Mouse (Mus musculus): ENCODE data around the gene Chek2. TPM values are rescaled to one million over a fixed set of nuclear protein-coding genes. Genes with fewer than 3 reads are reported as not detected.

Gene Chek2
- total and polyA plus RNA-seq, 3 experiments = 22.2 to 24.1 TPM; not detected in 1

DNA sequence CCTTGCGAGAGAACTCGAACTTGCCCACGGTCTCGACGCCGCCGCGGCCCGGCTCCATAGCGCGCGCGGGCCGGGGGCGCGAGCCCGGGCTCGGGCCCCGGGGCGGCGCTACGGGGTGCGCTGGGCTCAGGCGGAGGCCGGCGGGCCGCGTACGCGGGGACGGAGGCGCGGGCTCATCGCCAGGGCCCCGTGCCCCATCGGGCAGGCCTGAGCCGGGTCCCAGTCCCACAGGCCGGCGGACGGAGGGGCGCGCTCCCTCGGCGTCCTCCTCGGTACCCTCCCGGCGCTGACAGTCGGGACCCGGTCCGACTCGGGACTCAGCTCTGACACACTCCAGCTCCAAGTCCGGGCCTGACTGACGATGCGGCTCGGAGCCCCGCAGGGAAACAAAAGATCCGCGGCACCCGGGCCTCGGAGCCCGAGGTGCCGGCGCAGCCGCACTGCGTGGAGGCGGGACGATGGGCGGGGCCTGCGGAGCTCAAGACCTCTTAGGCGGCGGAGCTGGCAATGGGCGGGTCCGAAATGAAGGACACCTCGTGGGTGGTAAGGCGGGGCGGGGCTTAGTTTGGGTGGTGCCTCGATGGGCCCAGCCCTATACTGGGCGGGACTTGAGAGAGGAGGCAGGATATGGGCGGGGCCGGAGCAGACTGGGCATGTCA is 30.0 kb upstream of the Chek2 start, which contains the start of gene Ulk1 (continued):
- TF ChIP-seq ZC3H11A (IDR thresholded peaks at IDR 0.05; ENCODE audit: low read depth, low read length) = no peak
- peak; percentile 95 for TF ChIP-seq NRF1 (IDR thresholded peaks at IDR 0.05; ENCODE audit: insufficient read depth, low read depth, low read length, poor library complexity, severe bottlenecking)
- TF ChIP-seq SMC3 (IDR thresholded peaks at IDR 0.05; ENCODE audit: low read depth, low read length) = no peak
- TF ChIP-seq ZMIZ1 (IDR thresholded peaks at IDR 0.05; ENCODE audit: low read depth, low read length) = peak; percentile 94
- no peak for TF ChIP-seq ZKSCAN1 (IDR thresholded peaks at IDR 0.05; ENCODE audit: low read depth, low read length)
- TF ChIP-seq MXI1 (IDR thresholded peaks at IDR 0.05; ENCODE audit: low read depth, low read length) = peak; percentile 45; the same call in 1 of the 2 replicates
- no peak for TF ChIP-seq EP300 (IDR thresholded peaks at IDR 0.05; ENCODE audit: low read depth in 1 of 2, low read length in 2 of 2)
- TF ChIP-seq MAX (IDR thresholded peaks at IDR 0.05; ENCODE audit: low read length) = peak; percentile 24; the same call in 1 of the 2 replicates
- TF ChIP-seq MAZ (IDR thresholded peaks at IDR 0.05; ENCODE audit: low read depth, low read length) = no peak
- TF ChIP-seq GABPA (IDR thresholded peaks at IDR 0.05; ENCODE audit: low read depth, low read length) = no peak
- TF ChIP-seq MYC (IDR thresholded peaks at IDR 0.05; ENCODE audit: low read depth, low read length) = no peak
- no peak for TF ChIP-seq MYB (IDR thresholded peaks at IDR 0.05; ENCODE audit: low read depth, low read length)
- no peak for TF ChIP-seq JUND (IDR thresholded peaks at IDR 0.05; ENCODE audit: low read depth, low read length)
- no peak for TF ChIP-seq GATA1 (IDR thresholded peaks at IDR 0.05; ENCODE audit: low read depth, low read length)
- no peak for TF ChIP-seq ETS1 (IDR thresholded peaks at IDR 0.05; ENCODE audit: low read depth, low read length)
- peak; percentile 97 for TF ChIP-seq NELFE (IDR thresholded peaks at IDR 0.05; ENCODE audit: low read depth, low read length)
- no peak for TF ChIP-seq RAD21 (IDR thresholded peaks at IDR 0.05; ENCODE audit: low read depth, low read length)
- TF ChIP-seq CTCF (IDR thresholded peaks at IDR 0.05 in 2 of 3, conservative IDR thresholded peaks at IDR 0.05 in 1 of 3; ENCODE audit: control insufficient read depth in 1 of 3, insufficient read depth in 1 of 3, low read depth in 2 of 3, low read length in 3 of 3, poor library complexity in 1 of 3, severe bottlenecking in 1 of 3) = no peak
- TF ChIP-seq CHD2 (IDR thresholded peaks at IDR 0.05; ENCODE audit: low read length) = no peak
- no peak for TF ChIP-seq ZNF384 (IDR thresholded peaks at IDR 0.05; ENCODE audit: low read depth, low read length)
- TF ChIP-seq USF1 (IDR thresholded peaks at IDR 0.05; ENCODE audit: low read depth, low read length) = peak; percentile 38; the same call in 1 of the 2 replicates

DNA sequence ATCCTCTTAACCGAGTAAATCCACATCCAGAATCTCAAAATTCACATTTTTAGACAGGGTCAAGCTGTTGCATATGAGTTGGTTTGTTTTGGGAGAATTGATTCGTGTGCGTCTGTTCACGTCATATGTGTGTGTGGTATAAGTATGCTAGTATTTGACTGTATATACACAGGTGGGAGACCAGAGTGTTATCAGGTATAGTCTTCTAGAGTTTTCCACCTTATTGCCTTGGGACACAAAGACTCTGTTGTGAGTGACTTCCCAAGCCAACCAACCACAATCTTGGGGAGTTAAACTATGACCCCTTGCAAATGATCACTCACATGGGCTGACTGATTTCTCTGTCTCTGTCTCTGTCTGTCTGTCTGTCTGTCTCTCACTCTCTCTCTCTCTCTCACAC is 15.4 kb upstream of the Chek2 start:
- no peak overlapping the region for H3K4me3 ChIP-seq (ENCODE audit: control insufficient read depth in 1 of 2, insufficient read depth in 1 of 2, low read depth in 2 of 2, low read length in 2 of 2)
- no peaks in the 10 kb centered on the region for H3K9me3 ChIP-seq (replicated peaks; ENCODE audit: insufficient read depth, low read length)
- H3K4me1 ChIP-seq (ENCODE audit: control insufficient read depth in 1 of 2, insufficient read depth in 2 of 2, low read length in 2 of 2) = no peaks in the 10 kb centered on the region
- no peak for TF ChIP-seq SIN3A (IDR thresholded peaks at IDR 0.05; ENCODE audit: low read length)
- TF ChIP-seq ZMIZ1 (IDR thresholded peaks at IDR 0.05; ENCODE audit: low read depth, low read length) = no peak
- no peak for TF ChIP-seq ETS1 (IDR thresholded peaks at IDR 0.05; ENCODE audit: low read depth, low read length)
- no peak for TF ChIP-seq HCFC1 (IDR thresholded peaks at IDR 0.05; ENCODE audit: low read depth, low read length)
- no peak for TF ChIP-seq ZNF384 (IDR thresholded peaks at IDR 0.05; ENCODE audit: low read depth, low read length)
- TF ChIP-seq MXI1 (IDR thresholded peaks at IDR 0.05; ENCODE audit: low read depth, low read length) = no peak
- TF ChIP-seq RAD21 (IDR thresholded peaks at IDR 0.05; ENCODE audit: low read depth, low read length) = no peak
- TF ChIP-seq NELFE (IDR thresholded peaks at IDR 0.05; ENCODE audit: low read depth, low read length) = no peak
- no peak for TF ChIP-seq CTCF (IDR thresholded peaks at IDR 0.05 in 2 of 3, conservative IDR thresholded peaks at IDR 0.05 in 1 of 3; ENCODE audit: control insufficient read depth in 1 of 3, insufficient read depth in 1 of 3, low read depth in 2 of 3, low read length in 3 of 3, poor library complexity in 1 of 3, severe bottlenecking in 1 of 3)
- H3K36me3 ChIP-seq (ENCODE audit: control insufficient read depth in 1 of 2, insufficient read depth in 2 of 2, low read length in 2 of 2) = no peaks in the 10 kb centered on the region
- no peak overlapping the region for H3K9ac ChIP-seq (ENCODE audit: control insufficient read depth, low read depth, low read length, poor library complexity, severe bottlenecking)
- DNase-seq (ENCODE audit: low read depth, low spot score) = no peak
- H3K27ac ChIP-seq (ENCODE audit: control insufficient read depth, low read depth, low read length) = no peak overlapping the region
- H3K27me3 ChIP-seq (ENCODE audit: control insufficient read depth in 1 of 2, insufficient read depth in 2 of 2, low read length in 2 of 2) = no peaks in the 10 kb centered on the region
- H3K79me2 ChIP-seq (ENCODE audit: control insufficient read depth, insufficient read depth, low read length, poor library complexity) = no peaks in the 10 kb centered on the region
